Mouse (Mus musculus): ENCODE results near the gene Map3k14. TPM values are rescaled to one million over a fixed set of nuclear protein-coding genes. Genes with fewer than 3 reads are reported as not detected.

Map3k14 gene
- total and polyA plus RNA-seq, 2 experiments: 1.4 to 2.1 TPM

GRCm38 (mm10) chr11:103174891-103175391 is 92.3 kb downstream of the Map3k14 start:
- Histone ChIP-seq H3K79me2 (ENCODE audit: control insufficient read depth, insufficient read depth, low read length) (no peaks in the 10 kb centered on the region), H3K4me1 (ENCODE audit: control insufficient read depth, insufficient read depth, low read length) (no peaks in the 10 kb centered on the region), H3K9ac (ENCODE audit: low read depth, low read length) (no peak overlapping the region), H3K4me3 (ENCODE audit: insufficient read depth, low read depth, low read length) (no peak overlapping the region), H3K27ac (replicated peaks; ENCODE audit: insufficient read depth, low read depth, low read length) (no peak overlapping the region), H3K36me3 (ENCODE audit: control insufficient read depth, insufficient read depth, low read length) (no peaks in the 10 kb centered on the region), H3K27me3 (ENCODE audit: control insufficient read depth, insufficient read depth, low read length) (peaks cover 3% of the 10 kb centered on the region; the same call in 1 of the 2 replicates)
- TF ChIP-seq CTCF (IDR thresholded peaks at IDR 0.05; ENCODE audit: low read depth, low read length) (no peak), POLR2A (IDR thresholded peaks at IDR 0.05; ENCODE audit: extremely low read depth, insufficient read depth, low read length) (no peak)
- 68% methylated on average over 8 of the region's 8 CpGs for WGBS
- DNase-seq (ENCODE audit: extremely low read depth, low read depth, low spot score): peak; percentile 16

- no peaks in the 10 kb centered on the region for H3K4me1 ChIP-seq (ENCODE audit: control insufficient read depth, insufficient read depth, low read length)
- TF ChIP-seq CTCF (IDR thresholded peaks at IDR 0.05; ENCODE audit: low read depth, low read length) (no peak), POLR2A (IDR thresholded peaks at IDR 0.05; ENCODE audit: extremely low read depth, insufficient read depth, low read length) (no peak)
- H3K9ac ChIP-seq (ENCODE audit: low read depth, low read length): no peak overlapping the region
- no peaks in the 10 kb centered on the region for H3K79me2 ChIP-seq (ENCODE audit: control insufficient read depth, insufficient read depth, low read length)
- DNase-seq (ENCODE audit: extremely low read depth, low read depth, low spot score): no peak
- WGBS: 46% methylated on average over 5 of the region's 5 CpGs
- H3K27me3 ChIP-seq (ENCODE audit: control insufficient read depth, insufficient read depth, low read length): peaks cover 3% of the 10 kb centered on the region; the same call in 1 of the 2 replicates
- H3K4me3 ChIP-seq (ENCODE audit: insufficient read depth, low read depth, low read length): no peak overlapping the region
- no peak overlapping the region for H3K27ac ChIP-seq (replicated peaks; ENCODE audit: insufficient read depth, low read depth, low read length)
- no peaks in the 10 kb centered on the region for H3K36me3 ChIP-seq (ENCODE audit: control insufficient read depth, insufficient read depth, low read length)
Measured at GRCm38 (mm10) chr11:103174411-103174832, 92.8 kb downstream of the Map3k14 start.

GRCm38 (mm10) chr11:103173771-103174344 is 93.4 kb downstream of the Map3k14 start:
- no peak overlapping the region for H3K4me3 ChIP-seq (ENCODE audit: insufficient read depth, low read depth, low read length)
- 93% methylated on average over 11 of the region's 11 CpGs for WGBS

GRCm38 (mm10) chr11:103173041-103173770 is 94.1 kb downstream of the Map3k14 start:
- DNase-seq (ENCODE audit: extremely low read depth, low read depth, low spot score): no peak
- no peak overlapping the region for H3K27ac ChIP-seq (replicated peaks; ENCODE audit: insufficient read depth, low read depth, low read length)
- no peaks in the 10 kb centered on the region for H3K79me2 ChIP-seq (ENCODE audit: control insufficient read depth, insufficient read depth, low read length)
- 91% methylated on average over 7 of the region's 7 CpGs for WGBS
- no peaks in the 10 kb centered on the region for H3K36me3 ChIP-seq (ENCODE audit: control insufficient read depth, insufficient read depth, low read length)
- peaks cover 3% of the 10 kb centered on the region; the same call in 1 of the 2 replicates for H3K27me3 ChIP-seq (ENCODE audit: control insufficient read depth, insufficient read depth, low read length)
- no peak for TF ChIP-seq CTCF (IDR thresholded peaks at IDR 0.05; ENCODE audit: low read depth, low read length)
- no peak for TF ChIP-seq POLR2A (IDR thresholded peaks at IDR 0.05; ENCODE audit: extremely low read depth, insufficient read depth, low read length)
- no peak overlapping the region for H3K9ac ChIP-seq (ENCODE audit: low read depth, low read length)
- no peaks in the 10 kb centered on the region for H3K4me1 ChIP-seq (ENCODE audit: control insufficient read depth, insufficient read depth, low read length)
- H3K4me3 ChIP-seq (ENCODE audit: insufficient read depth, low read depth, low read length): no peak overlapping the region

More at GRCm38 (mm10) chr11:103173771-103174344, 93.4 kb downstream of the Map3k14 start:
- DNase-seq (ENCODE audit: extremely low read depth, low read depth, low spot score): no peak
- H3K4me1 ChIP-seq (ENCODE audit: control insufficient read depth, insufficient read depth, low read length): no peaks in the 10 kb centered on the region
- H3K36me3 ChIP-seq (ENCODE audit: control insufficient read depth, insufficient read depth, low read length): no peaks in the 10 kb centered on the region
- H3K79me2 ChIP-seq (ENCODE audit: control insufficient read depth, insufficient read depth, low read length): no peaks in the 10 kb centered on the region
- H3K27me3 ChIP-seq (ENCODE audit: control insufficient read depth, insufficient read depth, low read length): peaks cover 3% of the 10 kb centered on the region; the same call in 1 of the 2 replicates
- H3K9ac ChIP-seq (ENCODE audit: low read depth, low read length): no peak overlapping the region
- TF ChIP-seq CTCF (IDR thresholded peaks at IDR 0.05; ENCODE audit: low read depth, low read length) (no peak), POLR2A (IDR thresholded peaks at IDR 0.05; ENCODE audit: extremely low read depth, insufficient read depth, low read length) (no peak)
- H3K27ac ChIP-seq (replicated peaks; ENCODE audit: insufficient read depth, low read depth, low read length): no peak overlapping the region

- Histone ChIP-seq H3K27me3 (ENCODE audit: control insufficient read depth, insufficient read depth, low read length) (peaks cover 3% of the 10 kb centered on the region; the same call in 1 of the 2 replicates), H3K4me1 (ENCODE audit: control insufficient read depth, insufficient read depth, low read length) (no peaks in the 10 kb centered on the region), H3K27ac (replicated peaks; ENCODE audit: insufficient read depth, low read depth, low read length) (no peak overlapping the region), H3K4me3 (ENCODE audit: insufficient read depth, low read depth, low read length) (no peak overlapping the region), H3K36me3 (ENCODE audit: control insufficient read depth, insufficient read depth, low read length) (no peaks in the 10 kb centered on the region), H3K79me2 (ENCODE audit: control insufficient read depth, insufficient read depth, low read length) (no peaks in the 10 kb centered on the region), H3K9ac (ENCODE audit: low read depth, low read length) (no peak overlapping the region)
- 76% methylated on average over 6 of the region's 6 CpGs for WGBS
- DNase-seq (ENCODE audit: extremely low read depth, low read depth, low spot score): no peak
- no peak for TF ChIP-seq POLR2A (IDR thresholded peaks at IDR 0.05; ENCODE audit: extremely low read depth, insufficient read depth, low read length)
- TF ChIP-seq CTCF (IDR thresholded peaks at IDR 0.05; ENCODE audit: low read depth, low read length): no peak
Measured at GRCm38 (mm10) chr11:103172392-103173040, 94.8 kb downstream of the Map3k14 start.

Measured in liver, adult 2 months (tissue).